Mouse (Mus musculus): ENCODE results near the gene Eif4a3.

The Eif4a3 gene

GRCm38 (mm10) chr11:119299391-119300245 is at the start of gene Eif4a3:
Gene Eif4a3, minus strand, starts transcription at chr11:119300089.
- peak; percentile 94 for DNase-seq

- DNase-seq, result no peak
Observed at GRCm38 (mm10) chr11:119347125-119347524, 47.2 kb upstream of the Eif4a3 start.

- no peak for DNase-seq
Observed at GRCm38 (mm10) chr11:119344865-119345264, 45.0 kb upstream of the Eif4a3 start.

DNA sequence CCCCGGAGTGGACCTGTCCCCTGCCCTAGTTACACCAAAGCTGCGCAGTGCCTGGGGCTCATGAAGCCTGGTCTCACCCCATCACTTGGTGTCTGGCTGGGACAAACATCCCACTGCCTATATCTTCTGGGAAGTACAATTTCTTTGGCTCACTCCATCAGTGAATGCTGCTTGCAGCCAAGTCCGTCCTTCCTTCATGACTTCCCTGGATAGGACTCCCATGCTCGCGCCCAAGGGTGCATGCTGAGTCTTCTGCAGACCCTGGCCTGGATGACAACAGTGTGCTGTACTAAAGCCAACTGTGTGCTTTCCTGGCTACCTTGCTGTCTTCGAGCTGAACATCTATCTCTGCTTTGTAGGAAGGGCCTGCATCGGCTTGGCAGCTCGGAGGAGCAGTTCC is 44.3 kb upstream of the Eif4a3 start:
- DNase-seq, result no peak

DNA sequence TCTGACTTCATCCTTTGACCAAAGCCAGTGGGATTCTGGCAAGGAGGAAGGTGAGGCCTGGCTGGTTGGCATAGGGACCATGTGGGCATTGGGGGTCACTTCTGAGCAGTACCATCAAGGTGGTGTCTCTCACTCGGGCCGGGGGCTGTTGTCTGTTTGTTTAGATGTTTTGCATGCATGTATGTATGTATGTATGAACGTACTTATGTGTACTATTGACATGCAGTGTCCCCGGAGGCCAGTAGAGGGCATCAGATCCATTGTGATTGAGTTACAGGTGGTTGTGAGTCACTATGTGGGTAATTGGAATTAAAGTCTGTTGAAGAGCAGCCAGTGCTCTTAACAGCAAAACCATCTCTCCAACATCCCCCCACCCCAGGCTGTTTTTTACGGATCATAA is 39.7 kb upstream of the Eif4a3 start:
- peak; percentile 83 for DNase-seq

- no peak for DNase-seq
Observed at GRCm38 (mm10) chr11:119339179-119339578, 39.3 kb upstream of the Eif4a3 start.

- DNase-seq, result no peak
Observed at GRCm38 (mm10) chr11:119338271-119339059, 38.6 kb upstream of the Eif4a3 start.

DNA sequence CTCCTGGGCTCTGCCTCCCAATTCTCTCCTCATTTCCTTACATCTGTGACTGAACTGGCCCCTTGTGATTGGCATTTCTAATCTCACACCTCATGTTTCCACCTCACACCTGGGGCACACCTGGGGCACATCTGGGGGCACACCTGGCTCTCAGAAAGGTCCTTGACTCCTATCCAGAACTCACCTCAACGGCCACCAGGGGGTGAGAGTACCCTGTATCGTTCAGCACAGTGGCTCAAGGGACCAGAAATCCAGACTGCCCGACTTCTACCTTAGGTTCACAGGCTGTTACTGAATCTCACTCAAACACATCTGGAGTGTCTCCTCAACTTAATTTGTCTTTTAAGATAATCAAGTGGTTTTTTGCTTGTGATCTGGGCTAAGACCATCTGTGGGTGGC is 32.1 kb upstream of the Eif4a3 start:
- DNase-seq, result no peak

DNA sequence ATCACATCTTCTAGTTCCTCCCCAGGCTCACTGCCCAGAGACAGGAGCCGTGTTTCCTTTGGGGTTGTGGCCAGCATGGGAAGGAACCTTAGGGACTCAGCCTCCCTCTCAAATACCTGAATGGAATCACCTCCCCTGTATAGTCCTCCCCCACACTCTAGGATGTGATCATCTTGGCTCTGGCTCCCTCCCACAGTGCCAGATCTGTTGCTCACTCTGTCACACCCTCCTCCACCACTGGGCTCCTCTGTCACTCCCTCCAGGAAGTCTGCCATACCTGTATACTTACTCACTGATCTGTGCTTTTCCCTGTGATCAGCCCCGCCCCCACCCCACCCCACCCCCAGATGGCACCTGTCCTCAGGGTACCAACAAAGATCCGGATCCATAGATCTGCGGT is 30.7 kb upstream of the Eif4a3 start:
- DNase-seq, result no peak

DNA sequence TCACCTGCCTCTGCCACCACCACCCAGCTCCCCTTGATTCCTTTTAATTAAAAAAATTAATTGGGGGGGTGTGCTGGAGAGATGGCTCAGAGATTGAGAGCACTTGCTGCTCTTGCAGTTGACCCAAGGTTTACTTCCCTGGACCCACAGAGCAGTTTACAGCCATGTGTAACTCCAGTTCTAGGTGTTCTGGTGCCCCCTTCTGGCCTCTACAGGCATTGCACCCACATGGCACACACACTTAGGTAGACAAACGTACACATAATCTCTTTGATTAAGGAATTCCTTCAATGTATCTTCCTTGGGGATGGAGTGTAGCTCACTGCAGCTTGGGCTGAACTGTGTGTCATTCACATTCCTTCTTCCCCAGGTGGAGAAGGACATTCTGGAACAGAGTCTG is 25.2 kb upstream of the Eif4a3 start:
- DNase-seq, result no peak

- DNase-seq, result no peak
Observed at GRCm38 (mm10) chr11:119322521-119322920, 22.6 kb upstream of the Eif4a3 start.

DNA sequence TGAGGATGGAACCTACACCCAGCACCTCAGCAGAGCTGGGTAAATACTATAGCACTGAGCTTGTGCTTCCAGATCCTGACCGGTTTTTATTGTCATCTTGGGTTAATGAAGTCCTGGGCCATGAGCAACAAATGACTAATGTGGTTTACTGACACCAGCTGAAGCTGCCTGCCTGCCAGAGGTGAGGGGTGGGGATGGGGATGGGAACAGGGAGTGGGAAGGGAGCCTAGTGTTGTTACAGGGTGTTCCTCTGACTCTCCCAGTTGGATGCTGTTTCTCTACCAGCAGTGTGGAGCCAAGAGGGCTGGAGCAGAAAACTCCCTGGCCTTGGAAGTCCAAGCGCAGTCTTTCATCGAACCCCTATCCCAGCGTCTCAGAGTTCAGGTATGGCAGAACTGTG is 16.8 kb upstream of the Eif4a3 start:
- no peak for DNase-seq

DNA sequence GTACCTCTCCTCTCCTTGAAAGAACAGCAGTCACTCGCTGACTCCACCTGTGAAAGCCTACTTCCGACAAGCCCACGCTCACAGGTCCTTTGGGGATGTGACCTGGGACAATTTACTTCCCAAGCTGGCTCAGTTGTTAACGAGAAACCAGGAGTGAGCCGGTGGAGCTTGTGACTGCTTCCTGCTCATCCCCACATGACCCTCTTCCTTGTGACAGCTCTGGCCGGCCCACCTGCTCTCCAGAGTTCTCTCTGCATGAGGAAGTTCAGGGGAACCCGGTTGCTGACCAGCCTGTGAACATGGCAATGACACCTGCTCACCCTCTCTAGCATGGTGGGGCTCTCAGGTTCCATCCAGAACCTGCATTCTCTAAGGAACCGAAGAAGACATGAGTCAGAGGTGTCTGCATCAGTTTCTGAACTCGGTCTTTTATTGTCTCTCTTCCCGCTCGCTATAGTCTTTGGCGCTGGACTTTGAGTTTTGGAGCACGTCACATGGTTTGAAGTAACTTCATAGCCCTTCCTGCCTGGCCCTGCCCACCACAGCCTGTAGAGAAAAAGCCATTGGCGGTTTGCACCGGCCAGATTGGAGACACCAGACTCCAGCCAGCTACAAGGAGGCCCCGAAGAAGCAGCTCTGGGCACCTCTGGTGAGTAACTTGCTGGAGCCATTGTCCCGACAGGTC is 14.5 kb upstream of the Eif4a3 start:
- DNase-seq, result peak; percentile 73

DNA sequence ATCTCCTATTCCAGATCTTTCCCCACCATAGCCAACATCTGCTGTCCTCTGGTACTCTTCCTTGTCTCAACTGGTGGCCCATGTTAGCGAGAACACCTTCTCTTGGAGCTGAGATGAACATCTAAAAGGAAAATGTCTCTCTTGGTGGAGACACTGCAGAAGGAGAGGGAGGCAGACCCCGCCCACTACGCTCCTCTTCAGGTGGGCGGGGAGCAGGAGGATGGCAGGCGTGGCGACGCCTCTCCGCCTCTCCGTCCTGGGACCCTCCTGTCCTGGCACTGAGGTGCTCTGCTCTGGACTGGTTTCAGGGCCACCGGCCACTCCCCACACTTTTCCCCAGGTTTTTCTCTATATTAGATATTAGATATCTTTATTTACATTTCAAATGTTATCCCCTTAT is 10.7 kb upstream of the Eif4a3 start:
- DNase-seq, result no peak

- no peak for DNase-seq
Observed at GRCm38 (mm10) chr11:119307916-119308315, 8.0 kb upstream of the Eif4a3 start.

- no peak for DNase-seq
Observed at GRCm38 (mm10) chr11:119307658-119307867, 7.7 kb upstream of the Eif4a3 start, which contains the start of gene Card14. Gene Card14, plus strand, starts transcription at chr11:119307768.

- DNase-seq, result peak; percentile 29
Observed at GRCm38 (mm10) chr11:119306762-119307657, 7.1 kb upstream of the Eif4a3 start.

DNA sequence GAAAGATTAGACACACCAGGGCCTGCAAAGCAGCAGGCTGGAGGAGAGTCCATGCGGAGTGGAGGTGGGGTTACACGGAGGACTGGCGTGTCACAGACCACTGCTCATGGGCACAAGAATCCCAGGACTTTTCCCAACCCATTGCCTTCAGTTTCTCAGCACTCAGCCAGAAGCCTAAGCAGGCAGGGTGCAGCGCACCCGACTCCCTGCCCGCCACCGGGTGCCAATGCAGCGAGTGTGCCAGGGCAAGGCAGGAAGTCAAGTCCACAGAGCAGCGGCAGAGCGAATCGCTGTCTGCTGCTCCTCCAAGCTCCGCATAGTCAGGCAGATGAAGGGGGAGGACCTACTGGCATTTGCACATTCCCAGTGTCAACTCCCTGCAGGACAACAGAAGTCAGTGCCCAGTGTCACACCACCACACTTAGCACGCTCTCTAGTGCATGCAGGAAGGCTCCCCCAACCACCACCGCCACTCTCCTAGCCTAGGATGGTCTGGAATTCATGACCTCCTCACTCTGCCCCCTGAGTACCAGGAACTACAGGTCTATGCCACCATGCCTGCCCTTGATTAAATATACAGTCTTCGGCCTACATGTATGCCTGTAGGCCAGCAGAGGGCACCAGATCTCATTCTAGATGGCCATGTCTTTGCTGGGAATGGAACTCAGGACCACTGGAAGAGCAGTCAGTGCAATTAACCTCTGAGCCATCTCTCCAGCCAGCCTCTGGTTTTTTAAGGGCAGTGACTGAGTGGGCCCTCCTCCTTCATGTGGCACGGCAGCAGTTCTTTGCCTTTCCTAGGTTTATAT is 5.2 kb upstream of the Eif4a3 start:
- peak; percentile 47 for DNase-seq

DNA sequence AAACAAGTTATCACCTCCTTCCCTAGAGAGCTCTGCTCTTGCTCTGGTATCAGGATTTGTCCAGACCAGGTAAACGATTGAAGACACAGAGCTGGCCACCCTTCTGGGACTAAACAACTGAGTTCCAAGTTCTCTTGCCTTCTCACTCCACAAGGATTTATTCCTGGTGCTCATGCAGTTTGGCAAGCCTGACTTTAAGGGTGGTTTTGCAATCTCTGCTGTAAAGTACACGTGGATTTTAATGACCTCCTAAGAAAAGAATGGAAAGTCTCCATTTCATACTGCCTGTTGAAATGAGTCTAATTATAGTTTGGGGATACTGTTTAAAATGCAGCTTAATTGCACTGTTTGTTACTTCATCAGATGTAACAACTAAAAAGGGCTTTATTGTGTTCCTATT is 1.1 kb upstream of the Eif4a3 start:
- DNase-seq, result no peak

DNA sequence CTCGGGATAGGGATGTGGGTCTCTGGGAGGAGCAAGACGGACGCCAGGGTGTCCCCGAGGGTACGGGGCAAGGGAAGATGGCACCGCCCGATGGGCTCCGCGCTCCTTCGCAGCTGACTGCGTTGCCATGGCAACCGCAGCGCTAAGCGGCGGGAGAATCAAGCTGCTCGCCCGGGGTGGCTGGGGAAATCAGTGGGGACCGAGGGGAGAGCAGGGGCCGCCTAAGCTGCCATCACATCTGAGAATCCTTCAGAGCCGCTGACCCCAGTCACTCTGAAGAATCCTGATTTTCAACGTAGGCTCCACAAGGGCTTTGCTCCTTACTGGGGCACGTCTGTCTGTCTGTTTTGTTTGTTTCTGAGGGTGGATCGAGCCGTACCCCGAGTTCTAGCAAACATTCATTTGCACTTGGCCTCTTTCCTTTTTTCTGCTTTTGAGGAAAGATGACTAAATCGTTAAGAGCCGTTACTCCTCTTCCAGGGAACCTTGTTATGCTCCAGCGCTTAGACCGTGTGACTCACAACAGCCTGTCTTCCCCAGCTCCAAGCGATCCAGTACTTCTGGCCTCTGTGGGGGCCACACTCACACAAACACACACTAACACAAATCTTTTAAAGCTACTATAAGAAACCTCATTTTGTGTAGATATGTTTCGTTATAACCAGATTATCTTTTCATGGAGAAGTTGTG is 502 bp upstream of the Eif4a3 start:
- no peak for DNase-seq

- no peak for DNase-seq
Observed at GRCm38 (mm10) chr11:119298917-119299316, 972 bp downstream of the Eif4a3 start.
